Mouse (Mus musculus): ENCODE data around the gene Ap2a1. TPM values are rescaled to one million over a fixed set of nuclear protein-coding genes. Genes with fewer than 3 reads are reported as not detected.
A peak's percentile ranks its signal among the peaks of the same experiment; 100 is the strongest.

The Ap2a1 gene
- polyA plus RNA-seq, 1 experiment from 2014 or later, result 71.9 TPM

GRCm38 (mm10) chr7:44908706-44909476 is 20.4 kb downstream of the Ap2a1 start:
- no peak overlapping the region for H3K4me3 ChIP-seq
- H3K9me3 ChIP-seq, result no peaks in the 10 kb centered on the region
- H3K36me3 ChIP-seq, result peaks cover 94% of the 10 kb centered on the region
- ATAC-seq (ENCODE audit: insufficient number of reproducible peaks, low FRiP score, low TSS enrichment, low read depth), result no peak
- WGBS, result 89% methylated on average over 15 of the region's 15 CpGs
- no peak overlapping the region for H3K27ac ChIP-seq
- no peaks in the 10 kb centered on the region for H3K4me1 ChIP-seq
- no peak overlapping the region for H3K4me2 ChIP-seq
- no peaks in the 10 kb centered on the region for H3K27me3 ChIP-seq
- no peak overlapping the region for H3K9ac ChIP-seq

DNA sequence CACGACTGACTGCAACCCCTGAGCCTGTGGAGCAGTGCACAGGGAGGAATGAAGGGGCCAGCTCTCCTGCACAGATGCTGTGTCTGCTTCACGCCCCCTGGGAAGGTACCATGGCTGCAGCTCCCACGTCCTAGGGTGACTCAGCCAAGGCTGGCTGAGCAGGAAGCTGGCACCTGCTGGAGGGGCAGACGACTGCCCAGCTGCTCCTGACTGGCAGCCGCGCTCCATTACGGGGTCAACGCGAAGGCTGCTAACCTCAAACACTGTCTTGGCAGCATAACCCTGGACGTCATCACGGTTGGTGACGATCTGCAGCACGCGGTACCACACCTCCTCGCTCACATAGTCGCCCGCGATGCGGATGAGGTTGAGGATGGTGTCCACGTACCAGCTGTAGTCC is 23.9 kb downstream of the Ap2a1 start:
- Histone ChIP-seq H3K4me3 (no peak overlapping the region), H3K9ac (no peak overlapping the region), H3K27ac (no peak overlapping the region), H3K9me3 (no peaks in the 10 kb centered on the region), H3K27me3 (no peaks in the 10 kb centered on the region), H3K36me3 (peaks cover 86% of the 10 kb centered on the region), H3K4me2 (no peak overlapping the region), H3K4me1 (peaks cover 12% of the 10 kb centered on the region)
- ATAC-seq (ENCODE audit: insufficient number of reproducible peaks, low FRiP score, low TSS enrichment, low read depth), result no peak
- WGBS, result 93% methylated on average over 20 of the region's 20 CpGs

DNA sequence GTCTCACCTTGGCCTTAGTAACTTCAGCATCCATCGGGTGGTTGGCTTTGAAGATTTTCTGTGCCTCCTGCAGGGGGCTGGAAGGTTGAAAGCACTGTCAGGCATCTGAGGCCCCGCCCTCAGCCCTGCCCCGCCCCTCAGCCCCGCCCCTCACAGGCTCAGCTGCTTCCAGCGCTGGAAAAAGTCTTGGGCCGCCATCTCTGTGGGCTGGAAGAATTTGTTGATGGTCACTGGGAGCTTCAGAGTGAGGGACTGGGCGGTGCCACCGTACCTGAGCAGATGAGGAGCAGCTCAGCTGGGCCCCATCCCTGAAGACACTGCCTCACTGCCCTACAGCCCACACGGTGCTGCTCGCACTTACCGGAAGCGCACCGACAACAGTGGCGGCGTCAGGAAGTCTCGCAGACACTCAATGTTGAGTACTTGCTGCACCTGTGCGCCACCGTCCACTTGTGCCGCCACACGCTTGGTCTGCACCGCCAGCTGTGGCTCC is 28.0 kb downstream of the Ap2a1 start:
- Histone ChIP-seq H3K9me3 (no peaks in the 10 kb centered on the region), H3K4me1 (peaks cover 36% of the 10 kb centered on the region), H3K27me3 (no peaks in the 10 kb centered on the region), H3K4me2 (peak overlapping the region; percentile 41), H3K4me3 (peak overlapping the region; percentile 29), H3K36me3 (peaks cover 65% of the 10 kb centered on the region), H3K9ac (no peak overlapping the region), H3K27ac (peak overlapping the region; percentile 79)
- ATAC-seq (ENCODE audit: insufficient number of reproducible peaks, low FRiP score, low TSS enrichment, low read depth), result no peak
- WGBS, result 17% methylated on average over 21 of the region's 21 CpGs

GRCm38 (mm10) chr7:44900632-44901031 is 28.7 kb downstream of the Ap2a1 start:
- Histone ChIP-seq H3K27ac (0 out of 2 replicates have a peak overlapping the region, but pooled peaks have one; percentile 4), H3K36me3 (peaks cover 58% of the 10 kb centered on the region), H3K27me3 (no peaks in the 10 kb centered on the region), H3K9me3 (no peaks in the 10 kb centered on the region), H3K4me1 (peaks cover 36% of the 10 kb centered on the region), H3K9ac (no peak overlapping the region), H3K4me3 (no peak overlapping the region), H3K4me2 (no peak overlapping the region)
- 88% methylated on average over 11 of the region's 11 CpGs for WGBS
- ATAC-seq (ENCODE audit: insufficient number of reproducible peaks, low FRiP score, low TSS enrichment, low read depth), result no peak

- no peak for ATAC-seq (ENCODE audit: insufficient number of reproducible peaks, low FRiP score, low TSS enrichment, low read depth)
- Histone ChIP-seq H3K9ac (no peak overlapping the region), H3K27ac (no peak overlapping the region), H3K27me3 (no peaks in the 10 kb centered on the region), H3K4me2 (no peak overlapping the region), H3K4me3 (no peak overlapping the region), H3K36me3 (peaks cover 38% of the 10 kb centered on the region), H3K4me1 (peaks cover 44% of the 10 kb centered on the region), H3K9me3 (no peaks in the 10 kb centered on the region)
- 35% methylated on average over 19 of the region's 19 CpGs for WGBS
Observed at GRCm38 (mm10) chr7:44898607-44899006, 30.7 kb downstream of the Ap2a1 start.

- no peak for ATAC-seq (ENCODE audit: insufficient number of reproducible peaks, low FRiP score, low TSS enrichment, low read depth)
- H3K4me3 ChIP-seq, result peak overlapping the region; percentile 58
Observed at GRCm38 (mm10) chr7:44896499-44896898, 32.8 kb downstream of the Ap2a1 start.

DNA sequence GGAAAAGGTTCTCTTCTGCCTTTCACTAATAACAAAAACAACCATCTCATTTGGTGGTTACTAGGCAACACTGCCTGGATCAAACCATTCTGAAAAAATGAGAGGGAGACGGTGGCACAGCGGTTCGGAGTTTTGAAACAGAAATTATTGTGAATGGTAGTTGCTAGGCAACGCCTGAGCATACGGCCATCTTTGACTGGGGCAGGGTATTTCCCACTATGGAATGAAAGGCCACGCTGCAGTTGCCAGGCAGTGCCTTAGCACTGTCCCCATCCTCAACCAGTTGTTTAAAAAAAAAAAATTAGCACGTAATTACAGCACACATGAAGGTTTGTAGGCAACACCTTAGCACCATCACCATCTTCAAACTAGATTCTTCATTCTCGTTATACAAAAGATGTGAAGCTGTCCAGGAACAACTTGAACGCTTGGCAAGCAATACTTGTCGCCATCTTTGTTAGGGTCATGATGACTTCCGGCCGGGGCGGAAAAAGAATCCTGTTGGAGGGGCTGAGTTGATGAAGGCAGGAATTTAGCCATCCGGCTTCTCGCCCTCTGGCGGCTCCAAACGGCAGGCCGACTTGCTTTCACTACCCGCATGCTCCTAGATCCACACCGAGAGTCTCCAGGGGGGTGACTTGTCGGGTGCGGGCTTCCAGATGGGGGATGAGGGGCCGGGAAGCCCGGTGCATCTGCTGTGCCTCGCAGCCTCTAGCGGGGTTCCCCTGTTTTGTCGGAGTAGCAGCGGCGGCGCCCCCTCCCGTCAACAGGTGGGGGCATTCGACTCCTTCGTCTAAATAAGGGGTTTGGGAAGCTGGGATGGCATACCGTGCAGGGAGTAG is 33.5 kb downstream of the Ap2a1 start, which contains the start of gene Fuz:
TSS of gene Fuz (plus strand) at position 487 of the 842 bp plus-strand sequence.
- Histone ChIP-seq H3K27me3 (no peaks in the 10 kb centered on the region), H3K4me1 (peaks cover 50% of the 10 kb centered on the region), H3K36me3 (peaks cover 23% of the 10 kb centered on the region), H3K4me2 (peak within 1 kb of the TSS; percentile 55), H3K4me3 (peak within 1 kb of the TSS; percentile 58), H3K27ac (peak within 1 kb of the TSS; percentile 88), H3K9me3 (no peaks in the 10 kb centered on the region), H3K9ac (peak within 1 kb of the TSS; percentile 50)
- WGBS, result 1% methylated on average over 34 of the region's 34 CpGs
- ATAC-seq (ENCODE audit: insufficient number of reproducible peaks, low FRiP score, low TSS enrichment, low read depth), result peak; percentile 73

More at GRCm38 (mm10) chr7:44896499-44896898, 32.8 kb downstream of the Ap2a1 start:
- peaks cover 50% of the 10 kb centered on the region for H3K4me1 ChIP-seq
- H3K9me3 ChIP-seq, result no peaks in the 10 kb centered on the region
- H3K27ac ChIP-seq, result peak overlapping the region; percentile 88
- peak overlapping the region; percentile 55 for H3K4me2 ChIP-seq
- H3K9ac ChIP-seq, result peak overlapping the region; percentile 50
- WGBS, result 33% methylated on average over 10 of the region's 10 CpGs
- peaks cover 22% of the 10 kb centered on the region for H3K36me3 ChIP-seq
- H3K27me3 ChIP-seq, result no peaks in the 10 kb centered on the region

- peaks cover 54% of the 10 kb centered on the region for H3K4me1 ChIP-seq
Observed at GRCm38 (mm10) chr7:44895206-44895592, 34.1 kb downstream of the Ap2a1 start.

GRCm38 (mm10) chr7:44894175-44894574 is 35.1 kb downstream of the Ap2a1 start:
- Histone ChIP-seq H3K4me3 (no peak overlapping the region), H3K9ac (no peak overlapping the region), H3K27me3 (no peaks in the 10 kb centered on the region), H3K27ac (peak overlapping the region; percentile 93; the same call in 1 of the 2 replicates), H3K9me3 (no peaks in the 10 kb centered on the region), H3K4me1 (peaks cover 54% of the 10 kb centered on the region), H3K36me3 (peaks cover 21% of the 10 kb centered on the region), H3K4me2 (no peak overlapping the region)
- WGBS, result 92% methylated on average over 3 of the region's 3 CpGs
- no peak for ATAC-seq (ENCODE audit: insufficient number of reproducible peaks, low FRiP score, low TSS enrichment, low read depth)

More at GRCm38 (mm10) chr7:44895206-44895592, 34.1 kb downstream of the Ap2a1 start:
- no peak overlapping the region for H3K9ac ChIP-seq
- peak overlapping the region; percentile 58 for H3K4me3 ChIP-seq
- H3K36me3 ChIP-seq, result peaks cover 24% of the 10 kb centered on the region
- H3K27me3 ChIP-seq, result no peaks in the 10 kb centered on the region
- 65% methylated on average over 7 of the region's 7 CpGs for WGBS
- no peak for ATAC-seq (ENCODE audit: insufficient number of reproducible peaks, low FRiP score, low TSS enrichment, low read depth)
- peak overlapping the region; percentile 55 for H3K4me2 ChIP-seq
- peak overlapping the region; percentile 88 for H3K27ac ChIP-seq
- H3K9me3 ChIP-seq, result no peaks in the 10 kb centered on the region

GRCm38 (mm10) chr7:44893197-44893596 is 36.1 kb downstream of the Ap2a1 start:
- peak overlapping the region; percentile 93 for H3K27ac ChIP-seq
- no peaks in the 10 kb centered on the region for H3K27me3 ChIP-seq
- WGBS, result 17% methylated on average over 8 of the region's 8 CpGs
- no peaks in the 10 kb centered on the region for H3K9me3 ChIP-seq
- H3K4me1 ChIP-seq, result peaks cover 53% of the 10 kb centered on the region
- peak overlapping the region; percentile 39 for H3K4me2 ChIP-seq
- peak overlapping the region; percentile 78 for H3K4me3 ChIP-seq
- peaks cover 22% of the 10 kb centered on the region for H3K36me3 ChIP-seq
- no peak overlapping the region for H3K9ac ChIP-seq
- ATAC-seq (ENCODE audit: insufficient number of reproducible peaks, low FRiP score, low TSS enrichment, low read depth), result no peak

GRCm38 (mm10) chr7:44892276-44892921 is 36.9 kb downstream of the Ap2a1 start, which contains the start of gene Med25:
Gene Med25 (minus strand): TSS chr7:44892712.
- WGBS, result under 1% methylated on average over 56 of the region's 56 CpGs
- H3K4me2 ChIP-seq, result peak within 1 kb of the TSS; percentile 84
- peaks cover 46% of the 10 kb centered on the region for H3K4me1 ChIP-seq
- H3K9me3 ChIP-seq, result no peaks in the 10 kb centered on the region
- peak within 1 kb of the TSS; percentile 97 for H3K27ac ChIP-seq
- ATAC-seq (ENCODE audit: insufficient number of reproducible peaks, low FRiP score, low TSS enrichment, low read depth), result peak; percentile 84
- H3K9ac ChIP-seq, result peak within 1 kb of the TSS; percentile 77
- H3K4me3 ChIP-seq, result peak within 1 kb of the TSS; percentile 78
- H3K36me3 ChIP-seq, result peaks cover 29% of the 10 kb centered on the region
- H3K27me3 ChIP-seq, result no peaks in the 10 kb centered on the region

Data from limb, embryonic 15.5 days (tissue).